Mouse (Mus musculus) E14TG2a.4 (cell line): ENCODE measurements around the gene Lbhd2.

Experiments
- CTCF ChIP-seq: conservative IDR thresholded peaks from 2 replicates; pipeline ENCODE4 v1.5.1; 2014; ENCODE audit warnings: low read length
- NANOG ChIP-seq: IDR thresholded peaks from 2 replicates; pipeline ENCODE4 v1.6.1; 2014; ENCODE audit warnings: borderline replicate concordance, low read length, mixed read lengths
- POU5F1 ChIP-seq: IDR thresholded peaks from 2 replicates; pipeline ENCODE4 v1.6.1; 2014; ENCODE audit warnings: low read length, borderline replicate concordance

GRCm38 (mm10) chr12:111360671-111361070, 45.9 kb upstream of the Lbhd2 start:
- TF ChIP-seq CTCF (no peak), POU5F1 (no peak), NANOG (no peak)
